In the genomic region with DNA sequence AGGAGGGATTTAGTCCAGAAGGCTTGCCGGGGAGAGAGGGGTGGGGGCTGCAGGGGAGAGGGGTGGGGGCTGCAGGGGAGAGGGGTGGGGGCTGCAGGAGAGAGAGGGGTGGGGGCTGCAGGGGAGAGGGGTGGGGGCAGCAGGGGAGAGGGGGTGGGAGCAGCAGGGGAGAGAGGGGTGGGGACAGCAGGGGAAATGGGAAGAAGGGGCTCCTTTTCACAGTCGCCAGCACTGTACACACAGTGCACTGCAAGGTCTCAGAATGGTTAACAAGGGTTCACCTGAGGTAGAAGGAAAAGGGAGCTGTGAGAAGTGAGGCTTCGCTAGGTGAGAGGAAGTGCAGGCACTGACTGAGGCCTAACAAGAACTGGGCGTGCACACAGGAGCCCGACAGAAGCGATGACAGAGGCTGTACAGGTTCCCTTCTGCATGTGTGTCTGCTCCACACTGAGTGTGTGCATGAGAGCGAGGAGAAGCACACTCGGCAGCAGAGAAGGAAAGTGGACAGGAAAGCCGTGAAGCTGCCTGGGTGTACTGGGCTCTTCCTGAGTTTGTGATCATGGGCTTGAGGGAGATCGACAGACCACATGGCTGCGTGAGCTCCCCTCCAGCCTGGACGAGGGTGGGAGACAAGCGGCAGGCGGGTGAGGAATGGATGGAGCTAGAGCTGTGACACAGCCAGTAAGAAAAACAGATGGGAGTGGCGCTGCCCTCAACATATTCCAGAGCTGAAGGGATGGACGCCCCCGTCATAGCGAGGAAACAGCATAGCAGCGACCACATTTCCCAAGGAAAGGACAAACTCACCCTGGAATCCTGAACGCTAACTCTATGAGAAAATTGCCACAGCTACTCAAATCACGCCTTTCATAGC, we compare ENCODE assay signal across 9 mouse cellular contexts. TPM values are rescaled to one million over a fixed set of nuclear protein-coding genes. Genes with fewer than 3 reads are reported as not detected.
DNase-seq lines count a peak whose midpoint lies in the region; ATAC-seq and TF ChIP-seq lines count a peak whose summit lies in the region.
"Had no signal": no experiment of that assay in that cellular context is flagged by ENCODE, and none has a peak within 500 bp of the region (broad histone marks: within the 10 kb centered on the region; RNA-seq: fewer than 3 reads in every experiment).

No protein-coding gene starts in this region.

- H3K4me2 ChIP-seq in midbrain, embryonic 14.5 days (ENCODE audit: low read length) = no peak overlapping the region

- peaks cover 31% of the 10 kb centered on the region for H3K4me1 ChIP-seq in cortical plate, adult 2 months (ENCODE audit: control insufficient read depth, insufficient read depth, low read length)
- H3K4me1 ChIP-seq in hindbrain, embryonic 10.5 days (replicated peaks) = peaks cover 21% of the 10 kb centered on the region
- H3K4me1 ChIP-seq in midbrain, embryonic 14.5 days (ENCODE audit: control insufficient read depth, insufficient read depth, low read length) = no peaks in the 10 kb centered on the region

- no peaks in the 10 kb centered on the region for H3K27me3 ChIP-seq in hindbrain, embryonic 10.5 days (ENCODE audit: insufficient read depth, poor library complexity, severe bottlenecking)
- no peaks in the 10 kb centered on the region for H3K27me3 ChIP-seq in midbrain, embryonic 14.5 days (ENCODE audit: control insufficient read depth, insufficient read depth, low read length)

- no peak overlapping the region for H3K9ac ChIP-seq in midbrain, embryonic 14.5 days (replicated peaks; ENCODE audit: low read length)

- no peak for TF ChIP-seq CTCF in cortical plate, adult 2 months (IDR thresholded peaks at IDR 0.05; ENCODE audit: extremely low read depth, insufficient read depth, low read length)

- H3K9me3 ChIP-seq in hindbrain, embryonic 10.5 days = no peaks in the 10 kb centered on the region
- no peaks in the 10 kb centered on the region for H3K9me3 ChIP-seq in midbrain, embryonic 14.5 days (ENCODE audit: control insufficient read depth, low read length)

- TF ChIP-seq POLR2A in cortical plate, adult 2 months (IDR thresholded peaks at IDR 0.05; ENCODE audit: extremely low read depth, insufficient read depth, low read length) = no peak

- H3K4me3 ChIP-seq in cortical plate, adult 2 months (ENCODE audit: insufficient read depth, low read length) = no peak overlapping the region
- H3K4me3 ChIP-seq in hindbrain, embryonic 10.5 days = no peak overlapping the region
- H3K4me3 ChIP-seq in midbrain, embryonic 14.5 days (replicated peaks; ENCODE audit: low read depth, low read length) = no peak overlapping the region

- H3K36me3 ChIP-seq in hindbrain, embryonic 10.5 days = peaks cover 67% of the 10 kb centered on the region
- H3K36me3 ChIP-seq in midbrain, embryonic 14.5 days (ENCODE audit: control insufficient read depth, insufficient read depth, low read length) = peaks cover 28% of the 10 kb centered on the region

- WGBS in hindbrain, embryonic 10.5 days = 69% methylated on average over 21 of the region's 21 CpGs
- 67% methylated on average over 21 of the region's 21 CpGs for WGBS in midbrain, embryonic 14.5 days

- H3K27ac ChIP-seq in cortical plate, adult 2 months (ENCODE audit: insufficient read depth, low read length) = peak overlapping the region; percentile 75; the same call in 1 of the 2 replicates
- 0 out of 2 replicates have a peak overlapping the region, but pooled peaks have one; percentile 23 for H3K27ac ChIP-seq in hindbrain, embryonic 10.5 days
- peak overlapping the region; percentile 32; the same call in 1 of the 2 replicates for H3K27ac ChIP-seq in midbrain, embryonic 14.5 days (replicated peaks; ENCODE audit: low read depth, low read length)

- ATAC-seq in midbrain, embryonic 14.5 days (ENCODE audit: low FRiP score, low TSS enrichment) = no peak

- DNase-seq in layer of hippocampus, adult 8-10 months (ENCODE audit: low spot score in 2 of 2) = peak; percentile 29 to 37
- DNase-seq in layer of hippocampus, postnatal 25 days (ENCODE audit: extremely low spot score in 1 of 2, low spot score in 1 of 2) = no peak
- DNase-seq in hindbrain, embryonic 10.5 days (ENCODE audit: low spot score) = no peak
- DNase-seq in midbrain, embryonic 14.5 days = no peak
- no peak for DNase-seq in cerebellum, adult 8-10 months
- no peak for DNase-seq in lung, postnatal 10 days
- DNase-seq: adrenal gland, postnatal 10 days; thymus, postnatal 25 days had no signal

RNA-seq across cellular contexts. Expression of a gene that starts 29.9 kb away (rescaled TPM):
- total RNA-seq in layer of hippocampus, adult 8-10 months (2022) = 100 to 1,000 TPM in 2 of 4 experiments, 10 to 100 TPM in 2; 91.3 to 108 (median 97.6) TPM
- 100 to 1,000 TPM in 1 of 2 experiments, 10 to 100 TPM in 1; 92.8 to 113 TPM for total RNA-seq in layer of hippocampus, postnatal 25 days (2021)
- polyA plus RNA-seq in cortical plate, adult 2 months (2012; rRNA removed) = 99.9 and 105 TPM in 2 replicates
- polyA plus RNA-seq in hindbrain, embryonic 10.5 days (2016; fragmentation: Nextera tagmentation; extraction: Ambion mirVana) = 59.8 and 65.6 TPM in 2 replicates
- 56.8 and 59.1 TPM in 2 replicates for polyA plus RNA-seq in midbrain, embryonic 14.5 days (2014; fragmentation: Nextera tagmentation; extraction: Ambion mirVana)

RNA-seq across cellular contexts. Expression of a gene that starts 58.1 kb away (rescaled TPM):
- total RNA-seq in layer of hippocampus, adult 8-10 months (2022) = not detected
- not detected for total RNA-seq in layer of hippocampus, postnatal 25 days (2021)
- 0.84 TPM in 1 of 2 replicates, not detected in the other for polyA plus RNA-seq in cortical plate, adult 2 months (2012; rRNA removed)
- polyA plus RNA-seq in hindbrain, embryonic 10.5 days (2016; fragmentation: Nextera tagmentation; extraction: Ambion mirVana) = not detected in 2 replicates
- 0.50 TPM in 1 of 2 replicates, not detected in the other for polyA plus RNA-seq in midbrain, embryonic 14.5 days (2014; fragmentation: Nextera tagmentation; extraction: Ambion mirVana)

Comparison
In these comparisons a context has a peak if more than half of its experiments do, and no peak if none do; other contexts are left out.
1. DNase-seq: peak in layer of hippocampus, adult 8-10 months (2 of 2); none in layer of hippocampus, postnatal 25 days (0 of 2), hindbrain, embryonic 10.5 days (single experiment), midbrain, embryonic 14.5 days (single experiment), cerebellum, adult 8-10 months (single experiment) and lung, postnatal 10 days (single experiment).
2. H3K27ac ChIP-seq: peak in every context shown above with its lines; median percentile 75 in cortical plate, adult 2 months; 32 in midbrain, embryonic 14.5 days; 23 in hindbrain, embryonic 10.5 days.